Mouse (Mus musculus) forebrain, postnatal 0 days (tissue): Measurements from ENCODE around the gene Slc23a2. TPM values are rescaled to one million over a fixed set of nuclear protein-coding genes. Genes with fewer than 3 reads are reported as not detected.

Experiments used
- ATAC-seq: fragments of 200-750 bp; cut with Nextera tagmentation; 2 replicates; pipeline ENCODE4 v1.8.0; 2017; ENCODE audit warnings: mild to moderate bottlenecking, moderate library complexity
- DNase-seq: peaks from one replicate; pipeline ENCODE4 v3.0.0-alpha.2; 2015
- H3K27ac ChIP-seq: fragments of 300-500 bp; sonication (generic); 2 replicates; pipeline ENCODE4 v1.5.1; 2014; ENCODE audit warnings: low read depth, mild to moderate bottlenecking, antibody characterized with exemption, low read length, moderate library complexity, mixed read lengths
- H3K27me3 ChIP-seq: fragments of 300-500 bp; sonication (generic); 2 replicates; pipeline ENCODE4 v1.6.1; 2014; ENCODE audit warnings: mild to moderate bottlenecking, low read length, mixed read lengths; ENCODE audit not compliant: insufficient read depth
- H3K36me3 ChIP-seq: fragments of 300-500 bp; sonication (generic); 2 replicates; pipeline ENCODE4 v1.6.1; 2014; ENCODE audit warnings: mild to moderate bottlenecking, moderate library complexity; ENCODE audit not compliant: insufficient read depth
- H3K4me1 ChIP-seq: fragments of 300-500 bp; sonication (generic); 2 replicates; pipeline ENCODE4 v1.6.1; 2014; ENCODE audit warnings: antibody characterized with exemption; ENCODE audit not compliant: insufficient read depth
- H3K4me2 ChIP-seq: fragments of 300-500 bp; sonication (generic); 2 replicates; pipeline ENCODE4 v1.6.1; 2014; ENCODE audit warnings: low read depth, mild to moderate bottlenecking, moderate library complexity
- H3K4me3 ChIP-seq: fragments of 300-500 bp; sonication (generic); 2 replicates; pipeline ENCODE4 v1.5.1; 2014; ENCODE audit warnings: low read depth, low read length, mixed read lengths
- H3K9ac ChIP-seq: fragments of 300-500 bp; sonication (generic); 2 replicates; pipeline ENCODE4 v1.6.1; 2014; ENCODE audit warnings: mild to moderate bottlenecking
- H3K9me3 ChIP-seq: fragments of 300-500 bp; sonication (generic); 2 replicates; pipeline ENCODE4 v1.6.1; 2016; ENCODE audit warnings: low read length
- CTCF ChIP-seq: sonication (generic); IDR thresholded peaks from 2 replicates; pipeline ENCODE4 v1.5.1; 2016; ENCODE audit warnings: antibody characterized with exemption, control low read depth, low read depth
- WGBS: fragments of 180-500 bp; shearing (Covaris S2); extraction: QIAGEN DNeasy Blood & Tissue Kit; methylation state at CpG from one replicate; pipeline ENCODE4 v1.1.7; 2014; 5-methylcytosine and 5-hydroxymethylcytosine counted together
- polyA plus RNA-seq: library from polyadenylated mRNA; unstranded; fragments of >200 nt; fragmentation: Nextera tagmentation; extraction: Ambion mirVana; gene quantifications from 2 replicates; pipeline ENCODE4 v1.2.1, GENCODE M21; 2015
- total RNA-seq: library from RNA; depleted of rRNA; stranded (reverse); fragments of >200 nt; gene quantifications from 2 replicates; pipeline ENCODE4 v1.2.3, GENCODE M21; 2014

The Slc23a2 gene
- total and polyA plus RNA-seq, 2 experiments from 2014 or later: 36.2 to 57.2 TPM

DNA sequence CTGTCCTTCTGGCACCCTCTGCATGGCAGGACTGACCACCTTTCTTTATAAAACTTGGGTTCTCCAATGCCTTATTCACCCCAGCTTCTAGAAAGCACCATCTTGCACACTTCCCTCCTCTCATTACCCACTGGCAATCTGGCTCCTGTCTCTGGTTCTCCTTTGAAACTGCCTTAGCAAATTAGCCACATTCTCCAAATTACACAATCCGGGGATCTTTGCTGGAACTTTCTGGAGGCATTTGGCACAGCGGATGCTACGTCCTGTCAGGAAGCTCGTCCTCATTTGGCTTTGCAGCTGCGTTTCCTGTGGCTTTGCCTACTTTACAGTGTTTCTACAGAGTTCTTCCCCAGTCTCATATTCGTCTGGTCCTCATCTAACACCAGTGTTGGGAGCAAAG, 6.7 kb upstream of the Slc23a2 start:
- Histone ChIP-seq H3K4me1 (no peaks in the 10 kb centered on the region), H3K4me3 (no peak overlapping the region), H3K36me3 (no peaks in the 10 kb centered on the region), H3K27ac (no peak overlapping the region), H3K27me3 (no peaks in the 10 kb centered on the region), H3K4me2 (no peak overlapping the region), H3K9me3 (no peaks in the 10 kb centered on the region), H3K9ac (no peak overlapping the region)
- 68% methylated on average over 6 of the region's 6 CpGs for WGBS
- no peak for TF ChIP-seq CTCF
- ATAC-seq (no peak), DNase-seq (no peak)

DNA sequence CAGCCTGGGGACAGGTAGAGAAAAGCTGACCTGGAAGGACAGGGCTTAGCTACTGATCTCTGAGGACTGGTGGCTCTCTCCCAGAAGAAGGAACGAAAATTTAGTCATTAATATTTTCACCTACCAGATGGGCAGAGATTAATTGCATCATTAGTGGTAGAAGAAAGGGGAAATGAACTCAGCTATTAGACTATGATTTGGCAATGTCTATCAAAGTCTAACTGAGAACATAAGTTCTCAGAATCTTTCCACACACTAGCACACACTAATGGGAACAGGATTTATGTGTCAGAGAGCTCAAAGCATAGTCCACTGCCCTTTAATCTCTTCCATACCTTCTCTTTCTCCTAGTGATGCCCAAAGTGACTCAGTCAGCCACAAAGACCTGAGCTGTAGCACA, 6.0 kb upstream of the Slc23a2 start:
- no peaks in the 10 kb centered on the region for H3K9me3 ChIP-seq
- no peaks in the 10 kb centered on the region for H3K36me3 ChIP-seq
- H3K4me2 ChIP-seq: no peak overlapping the region
- no peak overlapping the region for H3K4me3 ChIP-seq
- 49% methylated on average over 1 of the region's 1 CpGs for WGBS
- H3K4me1 ChIP-seq: peaks cover 3% of the 10 kb centered on the region; the same call in 1 of the 2 replicates
- no peak for TF ChIP-seq CTCF
- H3K27ac ChIP-seq: no peak overlapping the region
- DNase-seq (no peak), ATAC-seq (no peak)
- H3K9ac ChIP-seq: no peak overlapping the region
- H3K27me3 ChIP-seq: no peaks in the 10 kb centered on the region

DNA sequence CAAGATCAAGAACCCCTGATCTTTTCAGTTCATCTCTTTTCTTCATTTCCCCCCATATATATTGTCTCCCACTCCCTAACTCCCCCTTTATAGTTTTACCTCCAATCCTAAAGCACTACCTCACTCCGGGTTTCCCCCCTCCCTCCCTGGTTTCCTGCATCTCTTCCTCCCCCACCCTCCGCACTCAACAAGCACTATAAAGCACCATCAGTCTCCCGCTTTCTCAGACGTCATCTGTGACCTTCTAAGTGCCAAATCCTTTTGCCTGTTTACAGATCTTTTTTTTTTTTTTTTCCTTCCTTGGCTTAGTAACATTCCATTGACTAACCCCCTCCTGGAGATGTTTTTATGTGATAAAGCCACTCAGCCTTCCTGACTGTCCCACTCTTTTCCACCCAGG, 1.6 kb upstream of the Slc23a2 start:
- H3K9me3 ChIP-seq: no peaks in the 10 kb centered on the region
- DNase-seq: no peak
- H3K4me3 ChIP-seq: no peak overlapping the region
- no peak overlapping the region for H3K27ac ChIP-seq
- TF ChIP-seq CTCF: no peak
- 36% methylated on average over 4 of the region's 4 CpGs for WGBS
- H3K27me3 ChIP-seq: no peaks in the 10 kb centered on the region
- H3K36me3 ChIP-seq: 0 out of 2 replicates have a peak, but pooled peaks cover 4% of the 10 kb centered on the region
- H3K9ac ChIP-seq: no peak overlapping the region
- no peak overlapping the region for H3K4me2 ChIP-seq
- ATAC-seq: no peak
- H3K4me1 ChIP-seq: peaks cover 12% of the 10 kb centered on the region; the same call in 1 of the 2 replicates

DNA sequence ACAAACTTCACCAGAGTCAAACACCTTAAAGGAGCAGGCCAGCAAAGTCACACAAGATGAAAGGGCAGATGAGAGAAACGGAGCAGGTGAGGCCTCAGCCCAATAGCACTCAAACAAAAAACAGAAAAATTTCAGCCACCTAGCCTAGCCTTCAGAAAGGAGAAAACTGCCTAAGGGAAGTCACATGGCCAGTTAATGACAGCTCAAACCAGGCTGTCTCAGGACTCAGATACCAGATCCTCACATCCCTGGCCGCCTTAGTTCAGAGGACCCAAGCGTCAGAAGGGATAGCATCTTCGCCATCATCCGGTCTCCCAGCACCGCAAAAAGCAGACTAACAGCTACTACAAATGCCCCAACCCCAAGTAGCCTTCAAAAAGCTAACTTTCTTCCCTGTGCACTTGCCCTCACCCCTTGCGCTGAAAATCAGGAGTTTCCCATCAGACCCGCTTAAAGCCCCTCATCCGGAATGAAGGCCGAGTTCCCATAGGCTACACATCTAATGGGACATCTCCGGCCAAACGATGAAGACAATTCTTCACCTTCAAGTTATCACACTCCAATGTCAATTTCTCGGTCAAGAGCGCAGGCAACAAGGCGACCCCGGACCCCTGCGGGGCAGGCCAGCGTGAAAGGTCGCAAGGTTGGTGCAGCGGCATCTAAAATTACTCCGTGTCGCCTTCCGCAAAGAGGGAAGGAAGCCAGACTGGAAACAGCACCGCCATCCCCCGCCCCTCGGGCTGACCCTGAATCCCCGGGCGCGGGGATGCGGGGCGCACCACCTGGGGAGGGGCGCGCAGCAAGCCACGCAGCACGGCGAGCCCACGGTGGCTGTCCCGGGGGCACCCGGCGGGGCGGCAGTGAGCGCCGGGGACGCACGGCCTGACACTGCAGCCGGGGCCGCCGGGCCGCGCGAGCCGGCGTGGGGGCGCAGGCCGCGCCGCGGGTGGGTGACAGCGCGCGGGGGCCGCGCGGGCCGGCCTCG, 673 bp downstream of the Slc23a2 start:
- H3K4me2 ChIP-seq: peak overlapping the region; percentile 65
- peaks cover 12% of the 10 kb centered on the region; the same call in 1 of the 2 replicates for H3K4me1 ChIP-seq
- H3K4me3 ChIP-seq: peak overlapping the region; percentile 74
- H3K9ac ChIP-seq: peak overlapping the region; percentile 77
- DNase-seq (peak; percentile 31), ATAC-seq (peak; percentile 28)
- peak overlapping the region; percentile 82 for H3K27ac ChIP-seq
- 0 out of 2 replicates have a peak, but pooled peaks cover 4% of the 10 kb centered on the region for H3K36me3 ChIP-seq
- WGBS: 2% methylated on average over 61 of the region's 66 CpGs
- no peaks in the 10 kb centered on the region for H3K27me3 ChIP-seq
- no peaks in the 10 kb centered on the region for H3K9me3 ChIP-seq
- TF ChIP-seq CTCF: no peak

DNA sequence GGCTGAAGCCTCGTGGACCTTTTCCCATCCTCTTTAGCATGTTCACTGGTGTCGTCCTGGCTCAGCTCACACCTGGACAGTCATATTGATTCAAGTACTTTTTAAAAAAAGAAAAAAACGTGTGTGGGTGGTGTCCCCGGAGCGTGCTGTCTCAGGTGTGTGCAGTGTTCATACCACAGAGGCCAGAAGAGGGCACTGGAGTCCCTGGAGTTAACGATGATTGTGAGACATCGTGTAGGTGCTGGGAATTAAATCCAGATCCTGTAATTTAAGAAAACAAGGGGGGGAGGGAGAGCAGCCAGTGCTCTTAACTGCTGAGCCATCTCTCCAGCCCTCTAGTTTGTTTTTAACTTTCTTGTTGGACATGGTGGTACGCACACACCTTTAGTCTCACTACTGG, 2.3 kb downstream of the Slc23a2 start:
- TF ChIP-seq CTCF: no peak
- Histone ChIP-seq H3K27ac (no peak overlapping the region), H3K4me3 (no peak overlapping the region), H3K27me3 (no peaks in the 10 kb centered on the region), H3K36me3 (0 out of 2 replicates have a peak, but pooled peaks cover 4% of the 10 kb centered on the region), H3K4me1 (peaks cover 12% of the 10 kb centered on the region; the same call in 1 of the 2 replicates), H3K9ac (no peak overlapping the region), H3K4me2 (no peak overlapping the region), H3K9me3 (no peaks in the 10 kb centered on the region)
- ATAC-seq (no peak), DNase-seq (no peak)
- WGBS: 91% methylated on average over 8 of the region's 8 CpGs

DNA sequence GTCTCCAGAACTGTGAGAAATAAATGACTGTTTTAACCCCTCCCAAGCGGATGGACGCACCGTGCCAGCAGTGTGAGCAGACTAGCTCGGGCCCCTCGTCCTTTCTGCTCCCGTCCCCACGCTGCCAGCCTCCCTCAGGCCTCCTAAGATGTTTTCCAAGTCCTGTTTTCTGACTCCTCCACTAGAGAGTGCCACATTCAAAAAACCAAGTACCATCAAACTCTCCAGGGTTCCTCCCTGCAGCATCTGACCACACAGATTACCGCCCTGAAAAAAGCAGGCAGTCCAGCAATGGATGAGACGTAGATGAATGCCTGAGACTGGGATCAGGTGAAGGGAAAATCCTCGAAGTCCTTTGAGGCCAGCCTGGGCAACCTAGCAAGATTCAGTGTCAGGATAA, 4.4 kb downstream of the Slc23a2 start:
- H3K9me3 ChIP-seq: no peaks in the 10 kb centered on the region
- peaks cover 11% of the 10 kb centered on the region for H3K4me1 ChIP-seq
- no peak overlapping the region for H3K4me2 ChIP-seq
- no peak for DNase-seq
- 0 out of 2 replicates have a peak, but pooled peaks cover 4% of the 10 kb centered on the region for H3K36me3 ChIP-seq
- no peak overlapping the region for H3K4me3 ChIP-seq
- no peak overlapping the region for H3K9ac ChIP-seq
- H3K27ac ChIP-seq: no peak overlapping the region
- ATAC-seq: no peak
- H3K27me3 ChIP-seq: no peaks in the 10 kb centered on the region
- TF ChIP-seq CTCF: no peak
- 73% methylated on average over 10 of the region's 10 CpGs for WGBS

DNA sequence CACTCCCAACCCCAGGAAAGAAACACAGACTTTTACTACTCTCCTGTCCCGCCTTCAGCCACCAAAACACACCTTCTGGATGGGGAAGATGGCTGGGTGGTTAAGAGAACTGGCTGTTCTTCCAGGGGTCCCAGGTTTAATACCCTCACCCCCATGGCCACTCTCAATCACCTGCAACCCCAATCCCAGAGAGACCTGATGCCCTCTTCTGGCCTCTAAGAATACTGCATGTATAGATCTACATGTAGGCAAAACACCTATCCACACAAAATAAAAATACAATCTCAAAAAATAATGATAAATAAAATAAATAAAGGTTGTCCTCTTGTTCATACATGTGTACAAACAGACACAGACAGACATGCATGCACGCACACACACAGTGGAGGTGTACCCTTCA, 5.8 kb downstream of the Slc23a2 start:
- ATAC-seq (no peak), DNase-seq (no peak)
- peak; percentile 10; the same call in 1 of the 2 replicates for TF ChIP-seq CTCF
- no peak overlapping the region for H3K4me3 ChIP-seq
- no peak overlapping the region for H3K4me2 ChIP-seq
- no peaks in the 10 kb centered on the region for H3K9me3 ChIP-seq
- H3K4me1 ChIP-seq: peaks cover 17% of the 10 kb centered on the region; the same call in 1 of the 2 replicates
- no peak overlapping the region for H3K27ac ChIP-seq
- no peaks in the 10 kb centered on the region for H3K27me3 ChIP-seq
- H3K9ac ChIP-seq: no peak overlapping the region
- 0 out of 2 replicates have a peak, but pooled peaks cover 4% of the 10 kb centered on the region for H3K36me3 ChIP-seq
- WGBS: 99% methylated on average over 2 of the region's 2 CpGs
